Mouse (Mus musculus): ENCODE data around the gene Gm15262.
"Not testable (repeated sequence)": the region's sequence is repeated elsewhere in the genome, so short reads cannot be mapped to it uniquely, and the experiment has no call there.

Gene Gm15262

DNA sequence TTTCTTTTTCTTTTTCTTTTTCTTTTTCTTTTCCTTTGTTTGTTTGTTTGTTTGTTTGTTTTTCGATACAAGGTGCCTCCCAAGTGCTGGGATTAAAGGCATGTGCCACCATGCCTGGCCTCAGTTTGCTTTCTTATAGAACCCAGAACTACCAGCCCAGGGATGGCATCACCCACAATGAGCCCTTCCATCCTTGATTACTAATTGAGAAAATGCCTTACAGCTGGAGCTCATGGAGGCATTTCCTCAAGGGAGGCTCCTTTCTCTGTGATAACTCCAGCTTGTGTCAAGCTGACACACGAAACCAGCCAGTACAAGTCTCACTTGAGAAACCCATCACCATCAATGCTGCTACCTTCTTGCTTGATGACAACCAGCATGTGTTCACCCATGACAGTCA, at the start of gene Gm15262:
Gene Gm15262, plus strand, starts transcription at position 301 of the 400 bp plus-strand sequence.
- DNase-seq, result not testable (repeated sequence)

DNA sequence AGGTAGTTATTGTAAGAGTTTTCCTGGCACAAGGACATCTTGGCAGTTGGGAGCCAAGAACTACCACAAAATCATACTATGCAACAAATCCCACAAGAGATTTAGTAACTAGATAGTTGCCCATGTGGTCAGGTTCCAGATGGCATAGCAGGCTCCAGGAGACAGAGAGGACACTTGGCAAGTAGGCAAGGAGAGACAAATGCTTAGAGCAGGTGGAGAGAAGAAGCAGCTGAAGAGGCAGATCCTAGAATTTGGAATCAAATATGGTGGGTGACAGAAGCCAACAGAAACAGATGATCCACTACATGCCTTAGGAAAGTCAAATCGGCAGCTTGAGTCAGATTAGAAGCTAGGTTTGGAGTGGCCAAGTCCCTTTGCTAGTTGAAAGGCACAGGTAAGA, 20.9 kb downstream of the Gm15262 start:
- DNase-seq, result no peak

DNA sequence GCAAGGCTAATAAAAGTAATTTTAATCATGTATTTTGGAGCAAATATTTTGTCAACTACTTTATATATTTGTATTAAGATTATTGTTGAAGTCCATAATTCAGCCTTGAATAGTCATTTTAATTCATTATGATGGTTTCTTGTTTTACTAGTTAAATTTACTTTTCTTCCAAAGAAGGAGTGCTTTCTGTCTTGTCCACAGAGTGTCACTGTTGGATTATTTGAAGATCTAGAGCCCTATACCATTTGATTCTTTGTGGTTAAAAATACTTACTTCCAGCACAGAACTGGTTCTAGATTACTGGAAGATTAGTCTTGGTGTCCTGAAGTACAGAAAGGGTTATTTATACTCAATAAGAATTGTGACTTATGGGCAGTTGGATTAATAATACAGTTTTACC, 29.2 kb downstream of the Gm15262 start:
- DNase-seq, result no peak

DNA sequence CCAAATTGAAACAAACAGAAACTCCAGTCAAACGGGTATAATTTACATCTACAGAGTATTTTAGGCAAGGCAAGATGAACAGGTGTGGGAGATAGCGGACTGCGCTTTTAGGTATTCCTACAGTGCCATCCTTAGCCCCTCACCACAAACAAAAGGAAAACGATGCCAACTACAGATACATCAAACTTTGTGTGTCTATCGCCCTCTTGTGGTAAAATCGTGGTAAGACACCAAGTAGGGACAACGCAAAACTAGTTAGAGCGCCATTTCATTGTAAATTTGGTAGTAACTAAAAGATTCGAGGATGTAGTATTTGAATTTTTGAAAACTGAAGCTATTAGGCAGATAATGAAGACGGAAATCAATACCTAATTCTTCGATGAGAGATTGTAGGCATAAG, 83.7 kb downstream of the Gm15262 start:
- no peak for DNase-seq

DNA sequence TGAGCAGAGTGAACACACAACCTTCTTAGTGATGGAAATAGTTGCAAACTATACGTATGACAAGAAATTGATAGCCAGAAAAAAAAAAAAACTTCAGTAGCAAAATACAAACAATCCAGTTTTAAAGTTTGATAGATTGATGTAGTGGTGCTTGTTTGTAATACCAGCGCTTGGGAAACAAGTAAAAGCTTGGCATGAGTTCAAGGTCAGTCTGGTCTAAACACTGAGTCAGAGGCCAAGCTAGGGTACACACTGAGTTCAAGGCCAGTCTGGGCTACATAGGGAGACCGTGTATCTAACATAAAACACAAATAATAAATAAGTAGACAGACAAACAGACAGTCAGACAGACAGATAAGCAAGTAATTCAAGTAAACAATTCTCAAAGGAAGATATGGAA, 84.2 kb downstream of the Gm15262 start:
- no peak for DNase-seq

DNA sequence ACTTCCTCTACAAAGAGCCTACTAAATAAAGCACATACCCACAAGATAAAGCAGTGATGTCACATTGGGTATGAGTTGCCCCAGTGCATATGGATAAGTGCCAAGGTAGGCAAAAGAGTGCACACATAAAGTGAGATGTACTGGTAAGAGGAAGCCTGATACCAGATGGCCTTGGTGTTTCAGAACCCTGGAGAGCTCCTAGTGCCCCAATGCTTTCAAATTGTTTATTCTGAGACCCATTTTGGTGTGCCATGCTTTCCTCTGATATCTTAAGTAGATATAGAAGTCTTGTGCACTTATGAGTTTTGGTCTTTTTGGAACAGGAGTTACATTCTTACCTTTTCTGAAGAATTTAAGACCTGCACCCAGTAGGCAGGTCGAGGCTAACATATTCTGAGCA, 88.3 kb downstream of the Gm15262 start:
- DNase-seq, result no peak

DNA sequence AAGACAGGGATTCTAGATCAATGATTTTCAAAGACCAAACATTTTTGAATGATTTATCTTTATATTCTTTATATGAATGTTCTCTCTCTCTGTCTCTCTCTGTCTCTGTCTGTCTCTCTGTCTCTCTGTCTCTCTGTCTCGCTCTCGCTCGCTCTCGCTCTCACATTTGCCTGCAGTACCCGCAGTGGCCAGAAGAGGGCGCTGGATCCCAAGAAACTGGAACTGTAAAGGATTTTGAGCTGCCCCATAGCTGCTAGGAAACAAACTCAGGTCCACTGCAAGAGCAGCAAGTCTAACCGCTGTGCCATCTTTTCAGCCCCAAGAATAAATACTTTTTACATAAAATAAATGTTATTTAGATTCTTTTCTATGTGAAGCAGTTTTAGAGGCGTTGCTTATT, 98.5 kb downstream of the Gm15262 start:
- DNase-seq, result no peak

DNA sequence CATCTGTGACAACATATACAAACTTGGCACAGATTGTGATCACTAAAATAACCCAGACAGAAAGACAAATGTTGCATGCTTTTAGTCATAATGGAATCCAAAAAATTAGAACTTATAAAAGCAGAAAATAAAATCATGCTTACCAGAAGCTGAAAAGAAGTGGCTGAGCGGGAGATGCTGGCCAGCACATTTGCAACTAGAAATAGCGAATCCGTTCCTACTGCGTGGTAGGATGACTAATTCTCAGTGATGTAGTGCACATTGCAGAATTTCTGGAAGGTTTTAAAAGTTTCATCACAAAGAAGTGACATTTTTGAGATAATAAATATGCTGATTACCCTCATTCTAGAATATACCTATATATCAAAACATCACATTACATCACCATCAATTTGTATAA, 100.7 kb downstream of the Gm15262 start:
- no peak for DNase-seq

DNA sequence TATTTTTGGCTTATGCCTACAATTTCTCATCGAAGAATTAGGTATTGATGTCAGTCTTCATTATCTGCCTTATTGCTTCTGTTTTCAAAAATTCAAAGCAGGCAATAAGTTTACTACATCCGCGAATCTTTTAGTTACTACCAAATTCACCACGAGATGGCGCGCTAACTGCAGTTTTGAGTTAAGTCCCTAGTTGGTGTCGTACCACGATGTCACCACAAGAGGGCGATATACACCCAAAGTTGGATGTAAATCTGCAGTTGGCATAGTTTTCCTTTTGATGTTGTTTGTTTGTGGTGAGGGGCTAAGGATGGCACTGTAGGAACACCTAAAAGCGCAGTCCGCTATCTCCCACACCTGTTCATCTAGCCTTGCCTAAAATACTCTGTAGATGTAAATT, 111.9 kb downstream of the Gm15262 start:
- peak; percentile 9 to 24 for DNase-seq

DNA sequence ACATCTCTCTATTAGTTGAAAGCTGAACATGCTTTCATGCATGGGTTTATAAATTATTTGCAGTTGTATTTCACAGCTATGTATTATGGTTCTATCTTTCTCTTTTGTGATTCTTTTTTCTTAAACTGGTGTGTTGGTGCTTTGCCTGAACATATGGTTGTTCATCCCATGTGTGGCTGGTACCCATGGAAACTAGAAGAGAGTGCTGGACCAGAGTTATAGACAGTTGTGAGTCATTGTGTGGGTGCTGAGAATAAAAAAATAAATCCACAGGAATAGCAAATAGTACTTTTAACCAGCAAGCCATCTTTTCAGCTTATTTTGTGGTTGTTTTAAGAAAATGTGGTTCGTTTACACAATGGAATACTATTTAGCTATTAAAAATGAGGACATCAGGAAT, 123.9 kb downstream of the Gm15262 start:
- DNase-seq, result no peak
